Mouse (Mus musculus): ENCODE results near the gene Diaph2. TPM values are rescaled to one million over a fixed set of nuclear protein-coding genes. Genes with fewer than 3 reads are reported as not detected.
"Not testable (repeated sequence)": the region's sequence is repeated elsewhere in the genome, so short reads cannot be mapped to it uniquely, and the experiment has no call there.

Diaph2 gene
- polyA plus RNA-seq, 1 experiment: 9.9 TPM

- Histone ChIP-seq H3K4me3 (ENCODE audit: insufficient read depth, low read depth, low read length) (no peak overlapping the region), H3K27ac (replicated peaks; ENCODE audit: low read depth, low read length) (no peak overlapping the region), H3K4me1 (ENCODE audit: control insufficient read depth, insufficient read depth, insufficient read length, low read length) (no peaks in the 10 kb centered on the region)
These were observed 399.7 kb downstream of the Diaph2 start for GRCm38 (mm10) chrX:130149216-130149615.

- no peaks in the 10 kb centered on the region for H3K4me1 ChIP-seq (ENCODE audit: control insufficient read depth, insufficient read depth, insufficient read length, low read length)
- no peak overlapping the region for H3K27ac ChIP-seq (replicated peaks; ENCODE audit: low read depth, low read length)
- no peak overlapping the region for H3K4me3 ChIP-seq (ENCODE audit: insufficient read depth, low read depth, low read length)
These were observed 402.6 kb downstream of the Diaph2 start for GRCm38 (mm10) chrX:130152164-130152563.

GRCm38 (mm10) chrX:130173126-130173525 lies 423.6 kb downstream of the Diaph2 start:
- Histone ChIP-seq H3K27ac (replicated peaks; ENCODE audit: low read depth, low read length) (no peak overlapping the region), H3K4me3 (ENCODE audit: insufficient read depth, low read depth, low read length) (no peak overlapping the region), H3K4me1 (ENCODE audit: control insufficient read depth, insufficient read depth, insufficient read length, low read length) (no peaks in the 10 kb centered on the region)

GRCm38 (mm10) chrX:130187891-130188290 lies 438.3 kb downstream of the Diaph2 start:
- no peaks in the 10 kb centered on the region for H3K4me1 ChIP-seq (ENCODE audit: control insufficient read depth, insufficient read depth, insufficient read length, low read length)

GRCm38 (mm10) chrX:130188449-130188848 lies 438.9 kb downstream of the Diaph2 start:
- no peak overlapping the region for H3K27ac ChIP-seq (replicated peaks; ENCODE audit: low read depth, low read length)
- H3K4me3 ChIP-seq (ENCODE audit: insufficient read depth, low read depth, low read length): no peak overlapping the region
- H3K4me1 ChIP-seq (ENCODE audit: control insufficient read depth, insufficient read depth, insufficient read length, low read length): no peaks in the 10 kb centered on the region

More at GRCm38 (mm10) chrX:130187891-130188290, 438.3 kb downstream of the Diaph2 start:
- no peak overlapping the region for H3K4me3 ChIP-seq (ENCODE audit: insufficient read depth, low read depth, low read length)
- no peak overlapping the region for H3K27ac ChIP-seq (replicated peaks; ENCODE audit: low read depth, low read length)

- Histone ChIP-seq H3K27ac (replicated peaks; ENCODE audit: low read depth, low read length) (no peak overlapping the region), H3K4me3 (ENCODE audit: insufficient read depth, low read depth, low read length) (no peak overlapping the region), H3K4me1 (ENCODE audit: control insufficient read depth, insufficient read depth, insufficient read length, low read length) (no peaks in the 10 kb centered on the region)
These were observed 439.7 kb downstream of the Diaph2 start for GRCm38 (mm10) chrX:130189250-130189649.

- not testable (repeated sequence) for H3K4me1 ChIP-seq (ENCODE audit: control insufficient read depth, insufficient read depth, insufficient read length, low read length); H3K4me3 ChIP-seq (ENCODE audit: insufficient read depth, low read depth, low read length); H3K27ac ChIP-seq (replicated peaks; ENCODE audit: low read depth, low read length)
These were observed 447.9 kb downstream of the Diaph2 start for GRCm38 (mm10) chrX:130197412-130197811.

- no peak overlapping the region for H3K27ac ChIP-seq (replicated peaks; ENCODE audit: low read depth, low read length)
- no peak overlapping the region for H3K4me3 ChIP-seq (ENCODE audit: insufficient read depth, low read depth, low read length)
- no peaks in the 10 kb centered on the region for H3K4me1 ChIP-seq (ENCODE audit: control insufficient read depth, insufficient read depth, insufficient read length, low read length)
These were observed 455.7 kb downstream of the Diaph2 start for GRCm38 (mm10) chrX:130205243-130205642.

GRCm38 (mm10) chrX:130212227-130212626 lies 462.7 kb downstream of the Diaph2 start:
- H3K27ac ChIP-seq (replicated peaks; ENCODE audit: low read depth, low read length): no peak overlapping the region
- no peak overlapping the region for H3K4me3 ChIP-seq (ENCODE audit: insufficient read depth, low read depth, low read length)
- H3K4me1 ChIP-seq (ENCODE audit: control insufficient read depth, insufficient read depth, insufficient read length, low read length): no peaks in the 10 kb centered on the region

- no peak overlapping the region for H3K4me3 ChIP-seq (ENCODE audit: insufficient read depth, low read depth, low read length)
- H3K27ac ChIP-seq (replicated peaks; ENCODE audit: low read depth, low read length): no peak overlapping the region
- no peaks in the 10 kb centered on the region for H3K4me1 ChIP-seq (ENCODE audit: control insufficient read depth, insufficient read depth, insufficient read length, low read length)
These were observed 463.2 kb downstream of the Diaph2 start for GRCm38 (mm10) chrX:130212759-130213158.

- no peaks in the 10 kb centered on the region for H3K4me1 ChIP-seq (ENCODE audit: control insufficient read depth, insufficient read depth, insufficient read length, low read length)
- no peak overlapping the region for H3K27ac ChIP-seq (replicated peaks; ENCODE audit: low read depth, low read length)
- H3K4me3 ChIP-seq (ENCODE audit: insufficient read depth, low read depth, low read length): no peak overlapping the region
These were observed 480.5 kb downstream of the Diaph2 start for GRCm38 (mm10) chrX:130230045-130230444.

- no peak overlapping the region for H3K4me3 ChIP-seq (ENCODE audit: insufficient read depth, low read depth, low read length)
- no peak overlapping the region for H3K27ac ChIP-seq (replicated peaks; ENCODE audit: low read depth, low read length)
- H3K4me1 ChIP-seq (ENCODE audit: control insufficient read depth, insufficient read depth, insufficient read length, low read length): no peaks in the 10 kb centered on the region
These were observed 485.6 kb downstream of the Diaph2 start for GRCm38 (mm10) chrX:130235167-130235566.

GRCm38 (mm10) chrX:130246652-130247051 lies 497.1 kb downstream of the Diaph2 start:
- Histone ChIP-seq H3K27ac (replicated peaks; ENCODE audit: low read depth, low read length) (no peak overlapping the region), H3K4me1 (ENCODE audit: control insufficient read depth, insufficient read depth, insufficient read length, low read length) (no peaks in the 10 kb centered on the region), H3K4me3 (ENCODE audit: insufficient read depth, low read depth, low read length) (no peak overlapping the region)

GRCm38 (mm10) chrX:130253664-130254063 lies 504.1 kb downstream of the Diaph2 start:
- no peak overlapping the region for H3K4me3 ChIP-seq (ENCODE audit: insufficient read depth, low read depth, low read length)
- no peak overlapping the region for H3K27ac ChIP-seq (replicated peaks; ENCODE audit: low read depth, low read length)
- H3K4me1 ChIP-seq (ENCODE audit: control insufficient read depth, insufficient read depth, insufficient read length, low read length): no peaks in the 10 kb centered on the region

- H3K4me1 ChIP-seq (ENCODE audit: control insufficient read depth, insufficient read depth, insufficient read length, low read length): no peaks in the 10 kb centered on the region
- H3K27ac ChIP-seq (replicated peaks; ENCODE audit: low read depth, low read length): no peak overlapping the region
- H3K4me3 ChIP-seq (ENCODE audit: insufficient read depth, low read depth, low read length): no peak overlapping the region
These were observed 516.2 kb downstream of the Diaph2 start for GRCm38 (mm10) chrX:130265707-130266106.

- Histone ChIP-seq H3K4me1 (ENCODE audit: control insufficient read depth, insufficient read depth, insufficient read length, low read length) (no peaks in the 10 kb centered on the region), H3K4me3 (ENCODE audit: insufficient read depth, low read depth, low read length) (no peak overlapping the region), H3K27ac (replicated peaks; ENCODE audit: low read depth, low read length) (no peak overlapping the region)
These were observed 529.6 kb downstream of the Diaph2 start for GRCm38 (mm10) chrX:130279144-130279543.

GRCm38 (mm10) chrX:130281484-130281883 lies 531.9 kb downstream of the Diaph2 start:
- H3K4me1 ChIP-seq (ENCODE audit: control insufficient read depth, insufficient read depth, insufficient read length, low read length): no peaks in the 10 kb centered on the region
- no peak overlapping the region for H3K27ac ChIP-seq (replicated peaks; ENCODE audit: low read depth, low read length)
- no peak overlapping the region for H3K4me3 ChIP-seq (ENCODE audit: insufficient read depth, low read depth, low read length)
